Comparison of ENCODE assay signal across 8 mouse cellular contexts in the genomic region with DNA sequence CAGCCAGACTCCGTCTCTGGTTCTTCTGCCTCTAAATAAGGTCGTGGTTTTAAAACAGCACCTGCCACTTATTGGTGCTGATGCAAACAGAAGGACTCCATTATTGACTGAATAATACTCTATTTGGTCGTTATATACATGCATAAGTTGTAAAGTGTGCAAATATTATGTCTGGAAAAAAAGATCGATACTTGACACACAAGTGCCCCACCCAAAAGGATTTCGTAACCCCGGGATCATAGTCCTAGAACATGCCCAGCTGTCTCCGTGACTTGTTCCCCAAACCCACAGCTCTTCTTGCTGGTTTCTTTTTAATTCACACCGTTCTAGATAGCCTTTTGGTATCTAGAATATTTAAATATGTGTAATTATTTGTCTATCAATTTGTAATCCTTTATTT. TPM values are rescaled to one million over a fixed set of nuclear protein-coding genes. Genes with fewer than 3 reads are reported as not detected.
DNase-seq lines count a peak whose midpoint lies in the region; ATAC-seq lines count a peak whose summit lies in the region.

No protein-coding gene starts in this region.

- H3K9me3 ChIP-seq in kidney, embryonic 16.5 days (ENCODE audit: low read length) = no peaks in the 10 kb centered on the region
- H3K9me3 ChIP-seq in forebrain, embryonic 12.5 days = no peaks in the 10 kb centered on the region
- H3K9me3 ChIP-seq in intestine, embryonic 16.5 days (ENCODE audit: control insufficient read depth, low read length) = no peaks in the 10 kb centered on the region
- no peaks in the 10 kb centered on the region for H3K9me3 ChIP-seq in midbrain, embryonic 16.5 days (replicated peaks; ENCODE audit: control insufficient read depth, low read length, poor library complexity, severe bottlenecking)

- H3K4me2 ChIP-seq in kidney, embryonic 16.5 days (replicated peaks; ENCODE audit: low read depth, low read length) = peak overlapping the region; percentile 86
- peak overlapping the region; percentile 92 for H3K4me2 ChIP-seq in forebrain, embryonic 12.5 days
- peak overlapping the region; percentile 44 for H3K4me2 ChIP-seq in intestine, embryonic 16.5 days (ENCODE audit: low read depth, low read length)
- H3K4me2 ChIP-seq in midbrain, embryonic 16.5 days (ENCODE audit: low read length) = peak overlapping the region; percentile 39

- peaks cover 24% of the 10 kb centered on the region for H3K4me1 ChIP-seq in kidney, embryonic 16.5 days (ENCODE audit: insufficient read depth, low read length)
- peaks cover 23% of the 10 kb centered on the region for H3K4me1 ChIP-seq in forebrain, embryonic 12.5 days
- peaks cover 20% of the 10 kb centered on the region for H3K4me1 ChIP-seq in intestine, embryonic 16.5 days (ENCODE audit: control insufficient read depth, insufficient read depth, low read length)
- H3K4me1 ChIP-seq in midbrain, embryonic 16.5 days (ENCODE audit: control insufficient read depth, insufficient read depth, low read length) = peaks cover 24% of the 10 kb centered on the region

- peak overlapping the region; percentile 51; the same call in 1 of the 2 replicates for H3K27ac ChIP-seq in kidney, embryonic 16.5 days (ENCODE audit: low read length)
- no peak overlapping the region for H3K27ac ChIP-seq in forebrain, embryonic 12.5 days
- peak overlapping the region; percentile 83 for H3K27ac ChIP-seq in intestine, embryonic 16.5 days (ENCODE audit: low read length)
- no peak overlapping the region for H3K27ac ChIP-seq in midbrain, embryonic 16.5 days (ENCODE audit: low read length)

- WGBS in kidney, embryonic 16.5 days = 73% methylated on average over 8 of the region's 8 CpGs
- 68% methylated on average over 8 of the region's 8 CpGs for WGBS in forebrain, embryonic 12.5 days
- WGBS in intestine, embryonic 16.5 days = 45% methylated on average over 8 of the region's 8 CpGs
- WGBS in midbrain, embryonic 16.5 days = 66% methylated on average over 8 of the region's 8 CpGs

- H3K4me3 ChIP-seq in kidney, embryonic 16.5 days (ENCODE audit: low read length) = peak overlapping the region; percentile 84
- H3K4me3 ChIP-seq in forebrain, embryonic 12.5 days (replicated peaks) = peak overlapping the region; percentile 77; the same call in 1 of the 2 replicates
- peak overlapping the region; percentile 82 for H3K4me3 ChIP-seq in intestine, embryonic 16.5 days (ENCODE audit: low read length)
- H3K4me3 ChIP-seq in midbrain, embryonic 16.5 days (ENCODE audit: low read depth, low read length) = peak overlapping the region; percentile 77

- ATAC-seq in kidney, embryonic 16.5 days (ENCODE audit: low FRiP score, low TSS enrichment) = no peak
- ATAC-seq in forebrain, embryonic 12.5 days (ENCODE audit: low FRiP score) = no peak
- peak; percentile 4 for ATAC-seq in intestine, embryonic 16.5 days
- ATAC-seq in midbrain, embryonic 16.5 days = no peak

- peaks cover 5% of the 10 kb centered on the region; the same call in 1 of the 2 replicates for H3K36me3 ChIP-seq in kidney, embryonic 16.5 days (ENCODE audit: insufficient read depth, low read length)
- no peaks in the 10 kb centered on the region for H3K36me3 ChIP-seq in forebrain, embryonic 12.5 days (replicated peaks)
- H3K36me3 ChIP-seq in intestine, embryonic 16.5 days (ENCODE audit: control insufficient read depth, insufficient read depth, low read length) = no peaks in the 10 kb centered on the region
- H3K36me3 ChIP-seq in midbrain, embryonic 16.5 days (ENCODE audit: control insufficient read depth, insufficient read depth, low read length) = no peaks in the 10 kb centered on the region

- DNase-seq in kidney, postnatal 10 days = no peak
- no peak for DNase-seq in spleen, adult 12 weeks (ENCODE audit: low spot score)
- no peak for DNase-seq in thymus, postnatal 4 days
- DNase-seq in kidney, adult 11 months = no peak

- no peaks in the 10 kb centered on the region for H3K27me3 ChIP-seq in kidney, embryonic 16.5 days (ENCODE audit: insufficient read depth, low read length)
- H3K27me3 ChIP-seq in forebrain, embryonic 12.5 days = peaks cover 6% of the 10 kb centered on the region; the same call in 1 of the 2 replicates
- no peaks in the 10 kb centered on the region for H3K27me3 ChIP-seq in intestine, embryonic 16.5 days (replicated peaks; ENCODE audit: control insufficient read depth, insufficient read depth, low read length)
- H3K27me3 ChIP-seq in midbrain, embryonic 16.5 days (ENCODE audit: control insufficient read depth, insufficient read depth, low read depth, low read length) = no peaks in the 10 kb centered on the region

- peak overlapping the region; percentile 43 for H3K9ac ChIP-seq in kidney, embryonic 16.5 days (replicated peaks; ENCODE audit: low read length)
- no peak overlapping the region for H3K9ac ChIP-seq in forebrain, embryonic 12.5 days
- H3K9ac ChIP-seq in intestine, embryonic 16.5 days (ENCODE audit: low read depth, low read length) = peak overlapping the region; percentile 6; the same call in 1 of the 2 replicates
- no peak overlapping the region for H3K9ac ChIP-seq in midbrain, embryonic 16.5 days (ENCODE audit: low read depth, low read length)

RNA-seq across cellular contexts. Expression of a gene that starts 0.9 kb away (rescaled TPM):
- 29.7 and 31.4 TPM in 2 replicates for polyA plus RNA-seq in kidney, embryonic 16.5 days (2015; fragmentation: Nextera tagmentation; extraction: Ambion mirVana)
- 23.9 and 25.0 TPM in 2 replicates for polyA plus RNA-seq in forebrain, embryonic 12.5 days (2016; fragmentation: Nextera tagmentation; extraction: Ambion mirVana)
- 30.8 and 35.7 TPM in 2 replicates for polyA plus RNA-seq in intestine, embryonic 16.5 days (2015; fragmentation: Nextera tagmentation; extraction: Ambion mirVana)
- polyA plus RNA-seq in midbrain, embryonic 16.5 days (2015; fragmentation: Nextera tagmentation; extraction: Ambion mirVana) = 22.6 and 24.1 TPM in 2 replicates

Comparison
In these comparisons a context has a peak if more than half of its experiments do, and no peak if none do; other contexts are left out.
1. H3K27ac ChIP-seq: peak in kidney, embryonic 16.5 days (single experiment) and intestine, embryonic 16.5 days (single experiment); none in forebrain, embryonic 12.5 days (single experiment) and midbrain, embryonic 16.5 days (single experiment).
2. H3K4me2 ChIP-seq: peak in every context shown above with its lines; median percentile 92 in forebrain, embryonic 12.5 days; 86 in kidney, embryonic 16.5 days; 44 in intestine, embryonic 16.5 days; 39 in midbrain, embryonic 16.5 days.
3. H3K9ac ChIP-seq: peak in kidney, embryonic 16.5 days (single experiment) and intestine, embryonic 16.5 days (single experiment); none in forebrain, embryonic 12.5 days (single experiment) and midbrain, embryonic 16.5 days (single experiment).
4. Peak in every context shown above with its lines, with median percentiles within 50 percentile points of each other: H3K4me3 ChIP-seq.